Mouse (Mus musculus): ENCODE data around the gene Nsd2.
"Not testable (repeated sequence)": the region's sequence is repeated elsewhere in the genome, so short reads cannot be mapped to it uniquely, and the experiment has no call there.

Nsd2 gene

GRCm38 (mm10) chr5:33932413-33932812 is 111.9 kb downstream of the Nsd2 start:
- DNase-seq (ENCODE audit: low spot score in 2 of 2) = no peak

- no peak for DNase-seq (ENCODE audit: low spot score in 2 of 2)
Observed at GRCm38 (mm10) chr5:33934081-33934480, 113.6 kb downstream of the Nsd2 start.

- no peak for DNase-seq (ENCODE audit: low spot score in 2 of 2)
Observed at GRCm38 (mm10) chr5:33934877-33935276, 114.4 kb downstream of the Nsd2 start.

- DNase-seq (ENCODE audit: low spot score in 2 of 2) = peak in 1 of 2 experiments; percentile 18
Observed at GRCm38 (mm10) chr5:33935700-33936111, 115.2 kb downstream of the Nsd2 start.

GRCm38 (mm10) chr5:33936120-33936707 is 115.7 kb downstream of the Nsd2 start, which contains the start of gene Nelfa:
Nelfa (minus strand) TSS chr5:33936413.
- DNase-seq (ENCODE audit: low spot score in 2 of 2) = peak; percentile 98 to 99

- no peak for DNase-seq (ENCODE audit: low spot score in 2 of 2)
Observed at GRCm38 (mm10) chr5:33937230-33937629, 116.7 kb downstream of the Nsd2 start.

GRCm38 (mm10) chr5:33938448-33938847 is 117.9 kb downstream of the Nsd2 start:
- DNase-seq (ENCODE audit: low spot score in 2 of 2) = no peak

GRCm38 (mm10) chr5:33947035-33947434 is 126.5 kb downstream of the Nsd2 start:
- not testable (repeated sequence) for DNase-seq (ENCODE audit: low spot score in 2 of 2)
